Mouse (Mus musculus): ENCODE data around the gene Rtn4rl1. TPM values are rescaled to one million over a fixed set of nuclear protein-coding genes. Genes with fewer than 3 reads are reported as not detected.
A peak's percentile ranks its signal among the peaks of the same experiment; 100 is the strongest.
"Not testable (repeated sequence)": the region's sequence is repeated elsewhere in the genome, so short reads cannot be mapped to it uniquely, and the experiment has no call there.

Gene Rtn4rl1
- polyA plus RNA-seq, 1 experiment from 2014 or later = 1.2 TPM

GRCm38 (mm10) chr11:75288517-75288916 is 94.9 kb downstream of the Rtn4rl1 start:
- ATAC-seq = no peak
- no peak overlapping the region for H3K27ac ChIP-seq
- H3K4me3 ChIP-seq = no peak overlapping the region
- H3K4me2 ChIP-seq = no peak overlapping the region
- no peak overlapping the region for H3K9ac ChIP-seq
- 66% methylated on average over 8 of the region's 8 CpGs for WGBS (ENCODE audit: insufficient replicate concordance)
- H3K9me3 ChIP-seq (replicated peaks) = no peaks in the 10 kb centered on the region
- H3K36me3 ChIP-seq = no peaks in the 10 kb centered on the region
- H3K27me3 ChIP-seq (replicated peaks) = peaks cover 66% of the 10 kb centered on the region
- no peaks in the 10 kb centered on the region for H3K4me1 ChIP-seq

GRCm38 (mm10) chr11:75289120-75289519 is 95.5 kb downstream of the Rtn4rl1 start:
- H3K36me3 ChIP-seq = no peaks in the 10 kb centered on the region
- no peak for ATAC-seq
- 51% methylated on average over 2 of the region's 2 CpGs for WGBS (ENCODE audit: insufficient replicate concordance)
- peaks cover 1% of the 10 kb centered on the region; the same call in 1 of the 2 replicates for H3K4me1 ChIP-seq
- no peak overlapping the region for H3K4me3 ChIP-seq
- no peak overlapping the region for H3K27ac ChIP-seq
- H3K9me3 ChIP-seq (replicated peaks) = no peaks in the 10 kb centered on the region
- H3K27me3 ChIP-seq (replicated peaks) = peaks cover 72% of the 10 kb centered on the region
- no peak overlapping the region for H3K9ac ChIP-seq
- no peak overlapping the region for H3K4me2 ChIP-seq

- 12% methylated on average over 6 of the region's 6 CpGs for WGBS (ENCODE audit: insufficient replicate concordance)
- Histone ChIP-seq H3K36me3 (no peaks in the 10 kb centered on the region), H3K27ac (no peak overlapping the region), H3K4me1 (peaks cover 14% of the 10 kb centered on the region), H3K4me2 (no peak overlapping the region), H3K27me3 (replicated peaks) (peaks cover 68% of the 10 kb centered on the region), H3K9ac (no peak overlapping the region), H3K9me3 (replicated peaks) (no peaks in the 10 kb centered on the region), H3K4me3 (no peak overlapping the region)
- ATAC-seq = no peak; the same call in 1 of the 2 replicates
Measured at GRCm38 (mm10) chr11:75290566-75291271, 97.1 kb downstream of the Rtn4rl1 start.

GRCm38 (mm10) chr11:75291389-75292215 is 98.0 kb downstream of the Rtn4rl1 start:
- H3K4me2 ChIP-seq = no peak overlapping the region
- H3K9me3 ChIP-seq (replicated peaks) = no peaks in the 10 kb centered on the region
- peaks cover 23% of the 10 kb centered on the region for H3K4me1 ChIP-seq
- no peak overlapping the region for H3K27ac ChIP-seq
- 51% methylated on average over 25 of the region's 25 CpGs for WGBS (ENCODE audit: insufficient replicate concordance)
- no peaks in the 10 kb centered on the region for H3K36me3 ChIP-seq
- ATAC-seq = no peak
- peaks cover 63% of the 10 kb centered on the region for H3K27me3 ChIP-seq (replicated peaks)
- H3K4me3 ChIP-seq = no peak overlapping the region
- H3K9ac ChIP-seq = no peak overlapping the region

GRCm38 (mm10) chr11:75292281-75292680 is 98.7 kb downstream of the Rtn4rl1 start:
- H3K4me2 ChIP-seq = no peak overlapping the region
- no peak overlapping the region for H3K9ac ChIP-seq
- 83% methylated on average over 7 of the region's 7 CpGs for WGBS (ENCODE audit: insufficient replicate concordance)
- peaks cover 56% of the 10 kb centered on the region for H3K27me3 ChIP-seq (replicated peaks)
- ATAC-seq = no peak
- H3K4me3 ChIP-seq = no peak overlapping the region
- peaks cover 30% of the 10 kb centered on the region for H3K4me1 ChIP-seq
- no peak overlapping the region for H3K27ac ChIP-seq
- H3K36me3 ChIP-seq = no peaks in the 10 kb centered on the region
- H3K9me3 ChIP-seq (replicated peaks) = no peaks in the 10 kb centered on the region

GRCm38 (mm10) chr11:75293852-75294361 is 100.3 kb downstream of the Rtn4rl1 start:
- Histone ChIP-seq H3K27ac (no peak overlapping the region), H3K4me3 (no peak overlapping the region), H3K9ac (no peak overlapping the region), H3K27me3 (replicated peaks) (peaks cover 43% of the 10 kb centered on the region), H3K9me3 (replicated peaks) (no peaks in the 10 kb centered on the region), H3K36me3 (no peaks in the 10 kb centered on the region; the same call in 1 of the 2 replicates), H3K4me1 (peaks cover 30% of the 10 kb centered on the region), H3K4me2 (no peak overlapping the region)
- no peak for ATAC-seq
- WGBS (ENCODE audit: insufficient replicate concordance) = 59% methylated on average over 21 of the region's 21 CpGs

GRCm38 (mm10) chr11:75294862-75295261 is 101.3 kb downstream of the Rtn4rl1 start:
- Histone ChIP-seq H3K27ac (no peak overlapping the region), H3K9me3 (replicated peaks) (no peaks in the 10 kb centered on the region), H3K27me3 (replicated peaks) (peaks cover 37% of the 10 kb centered on the region), H3K4me3 (no peak overlapping the region), H3K4me1 (peaks cover 30% of the 10 kb centered on the region), H3K4me2 (peak overlapping the region; percentile 13; the same call in 1 of the 2 replicates), H3K9ac (no peak overlapping the region), H3K36me3 (peaks cover 8% of the 10 kb centered on the region)
- WGBS (ENCODE audit: insufficient replicate concordance) = 20% methylated on average over 9 of the region's 9 CpGs
- ATAC-seq = no peak

GRCm38 (mm10) chr11:75295534-75295933 is 102.0 kb downstream of the Rtn4rl1 start:
- H3K27ac ChIP-seq; H3K4me2 ChIP-seq; H3K9ac ChIP-seq; H3K9me3 ChIP-seq (replicated peaks); ATAC-seq; H3K4me3 ChIP-seq: not testable (repeated sequence)
- H3K27me3 ChIP-seq (replicated peaks) = peaks cover 37% of the 10 kb centered on the region
- peaks cover 14% of the 10 kb centered on the region for H3K36me3 ChIP-seq
- peaks cover 34% of the 10 kb centered on the region for H3K4me1 ChIP-seq
- WGBS (ENCODE audit: insufficient replicate concordance) = 70% methylated on average over 5 of the region's 5 CpGs

- WGBS (ENCODE audit: insufficient replicate concordance) = 65% methylated on average over 9 of the region's 9 CpGs
- Histone ChIP-seq H3K4me3 (no peak overlapping the region), H3K9ac (no peak overlapping the region), H3K27ac (no peak overlapping the region), H3K4me2 (no peak overlapping the region), H3K9me3 (replicated peaks) (no peaks in the 10 kb centered on the region), H3K27me3 (replicated peaks) (peaks cover 32% of the 10 kb centered on the region), H3K4me1 (peaks cover 44% of the 10 kb centered on the region), H3K36me3 (peaks cover 24% of the 10 kb centered on the region)
- peak; percentile 62; the same call in 1 of the 2 replicates for ATAC-seq
Measured at GRCm38 (mm10) chr11:75296406-75297005, 102.9 kb downstream of the Rtn4rl1 start.

GRCm38 (mm10) chr11:75297631-75298030 is 104.0 kb downstream of the Rtn4rl1 start:
- H3K9ac ChIP-seq = no peak overlapping the region
- no peaks in the 10 kb centered on the region for H3K9me3 ChIP-seq (replicated peaks)
- peaks cover 35% of the 10 kb centered on the region for H3K36me3 ChIP-seq
- peaks cover 54% of the 10 kb centered on the region for H3K4me1 ChIP-seq
- 76% methylated on average over 9 of the region's 9 CpGs for WGBS (ENCODE audit: insufficient replicate concordance)
- peaks cover 21% of the 10 kb centered on the region for H3K27me3 ChIP-seq (replicated peaks)
- H3K27ac ChIP-seq = no peak overlapping the region
- H3K4me2 ChIP-seq = no peak overlapping the region
- no peak overlapping the region for H3K4me3 ChIP-seq
- no peak for ATAC-seq

- no peaks in the 10 kb centered on the region for H3K9me3 ChIP-seq (replicated peaks)
- H3K4me1 ChIP-seq = peaks cover 54% of the 10 kb centered on the region
- H3K9ac ChIP-seq = no peak overlapping the region
- no peak overlapping the region for H3K27ac ChIP-seq
- peaks cover 44% of the 10 kb centered on the region for H3K36me3 ChIP-seq
- no peak overlapping the region for H3K4me2 ChIP-seq
- ATAC-seq = no peak
- H3K4me3 ChIP-seq = no peak overlapping the region
- WGBS (ENCODE audit: insufficient replicate concordance) = 60% methylated on average over 11 of the region's 11 CpGs
- H3K27me3 ChIP-seq (replicated peaks) = peaks cover 12% of the 10 kb centered on the region
Measured at GRCm38 (mm10) chr11:75298491-75298890, 104.9 kb downstream of the Rtn4rl1 start.

- Histone ChIP-seq H3K9ac (no peak overlapping the region), H3K27me3 (replicated peaks) (no peaks in the 10 kb centered on the region; the same call in 1 of the 2 replicates), H3K4me3 (no peak overlapping the region), H3K4me1 (peaks cover 48% of the 10 kb centered on the region), H3K4me2 (no peak overlapping the region), H3K27ac (no peak overlapping the region), H3K9me3 (replicated peaks) (no peaks in the 10 kb centered on the region), H3K36me3 (peaks cover 57% of the 10 kb centered on the region)
- ATAC-seq = no peak
- 90% methylated on average over 10 of the region's 10 CpGs for WGBS (ENCODE audit: insufficient replicate concordance)
Measured at GRCm38 (mm10) chr11:75299786-75300185, 106.2 kb downstream of the Rtn4rl1 start.
